Mouse (Mus musculus) ES-E14 (cell line): ENCODE results near the gene Aqp2. TPM values are rescaled to one million over a fixed set of nuclear protein-coding genes. Genes with fewer than 3 reads are reported as not detected.

ENCODE experiments used
- DNase-seq: peaks from one replicate; pipeline ENCODE4 v3.0.0-alpha.2; 2013; ENCODE audit warnings: low read depth, low spot score
- H3K27ac ChIP-seq: 2 replicates; pipeline ENCODE4 v1.5.1; 2012; ENCODE audit warnings: low read depth, mild to moderate bottlenecking, low read length, moderate library complexity, mixed read lengths; ENCODE audit not compliant: poor library complexity, insufficient read depth, severe bottlenecking
- H3K36me3 ChIP-seq: 2 replicates; pipeline ENCODE4 v1.6.1; 2012; ENCODE audit warnings: mild to moderate bottlenecking, low read length, moderate library complexity, mixed read lengths; ENCODE audit not compliant: control insufficient read depth, poor library complexity, insufficient read depth, severe bottlenecking
- H3K4me1 ChIP-seq, 2 experiments: fragments of 150-350 bp in 1 of 2; sonication (generic) in 1 of 2; 2 replicates each; pipeline ENCODE4 v1.6.1; 2012; ENCODE audit warnings: low read length in 2 of 2, mild to moderate bottlenecking in 1 of 2, mixed read lengths in 1 of 2; ENCODE audit not compliant: control insufficient read depth in 2 of 2, insufficient read depth in 2 of 2, poor library complexity in 1 of 2
- H3K4me3 ChIP-seq, 2 experiments: fragments of 150-350 bp in 1 of 2; sonication (generic) in 1 of 2; 2 replicates each; pipeline ENCODE4 v1.5.1; 2012; ENCODE audit warnings: low read length in 2 of 2, low read depth in 1 of 2, mild to moderate bottlenecking in 1 of 2, mixed read lengths in 1 of 2; ENCODE audit not compliant: insufficient read depth in 1 of 2, poor library complexity in 1 of 2, severe bottlenecking in 1 of 2
- H3K9ac ChIP-seq: 2 replicates; pipeline ENCODE4 v1.6.1; 2012; ENCODE audit warnings: low read depth, mild to moderate bottlenecking, low read length, mixed read lengths; ENCODE audit not compliant: poor library complexity, insufficient read depth, severe bottlenecking
- H3K9me3 ChIP-seq: fragments of 150-350 bp; sonication (generic); 2 replicates; pipeline ENCODE4 v1.6.1; 2012; ENCODE audit warnings: low read depth, mild to moderate bottlenecking, low read length; ENCODE audit not compliant: control insufficient read depth, insufficient read depth
- CHD2 ChIP-seq: IDR thresholded peaks from 2 replicates; pipeline ENCODE4 v1.6.1; 2014; ENCODE audit warnings: mild to moderate bottlenecking, low read depth, low read length, inconsistent platforms
- HCFC1 ChIP-seq: IDR thresholded peaks from 2 replicates; pipeline ENCODE4 v1.6.1; 2012; ENCODE audit warnings: low read length, inconsistent platforms, borderline replicate concordance; ENCODE audit not compliant: insufficient read depth
- MAFK ChIP-seq: IDR thresholded peaks from 2 replicates; pipeline ENCODE4 v1.6.1; 2014; ENCODE audit warnings: mild to moderate bottlenecking, low read depth, low read length, inconsistent platforms; ENCODE audit not compliant: insufficient read depth
- ZC3H11A ChIP-seq: IDR thresholded peaks from 2 replicates; pipeline ENCODE4 v1.6.1; 2012; ENCODE audit warnings: low read depth, mild to moderate bottlenecking, inconsistent platforms, low read length, borderline replicate concordance
- ZNF384 ChIP-seq: IDR thresholded peaks from 2 replicates; pipeline ENCODE4 v1.6.1; 2012; ENCODE audit warnings: low read depth, low read length, inconsistent platforms
- in situ Hi-C, 2 experiments: fragments of 600-800 bp; cut with MboI; formaldehyde crosslinking; loops; one replicate each; pipeline ENCODE4 v1.15.1; 2025; ENCODE audit warnings: low sequenced_read_pairs in 2 of 2, inconsistent platforms in 1 of 2; ENCODE audit not compliant: unreplicated experiment in 2 of 2
- total RNA-seq: library from RNA; depleted of rRNA; stranded (reverse); fragments of 300-350 nt; gene quantifications from 2 replicates; pipeline ENCODE4 v1.2.3, GENCODE M21; 2012; rRNA removed

Gene Aqp2
- not detected in 2 replicates for total RNA-seq

DNA sequence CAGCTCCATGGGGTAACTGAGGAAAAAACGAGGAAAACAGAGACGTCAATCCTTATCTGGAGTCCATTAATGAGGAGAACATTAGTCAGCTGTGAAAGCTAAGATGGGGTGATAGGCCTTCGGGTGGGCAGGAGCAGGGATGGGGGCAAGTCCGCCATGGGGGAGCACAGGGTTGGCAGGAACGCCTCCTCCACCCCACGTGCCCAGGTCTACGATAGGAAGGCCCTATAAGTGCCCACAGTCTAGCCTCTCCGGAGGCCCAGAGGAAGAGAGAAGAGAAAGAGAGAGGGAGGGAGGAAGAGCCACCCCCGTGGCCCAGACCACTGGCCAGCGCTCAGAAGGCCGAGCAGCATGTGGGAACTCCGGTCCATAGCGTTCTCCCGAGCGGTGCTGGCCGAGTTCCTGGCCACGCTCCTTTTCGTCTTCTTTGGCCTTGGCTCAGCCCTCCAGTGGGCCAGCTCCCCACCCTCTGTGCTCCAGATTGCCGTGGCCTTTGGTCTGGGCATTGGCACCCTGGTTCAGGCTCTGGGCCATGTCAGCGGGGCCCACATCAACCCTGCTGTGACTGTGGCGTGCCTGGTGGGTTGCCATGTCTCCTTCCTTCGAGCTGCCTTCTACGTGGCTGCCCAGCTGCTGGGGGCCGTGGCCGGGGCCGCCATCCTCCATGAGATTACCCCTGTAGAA is at the start of gene Aqp2:
Gene Aqp2 (plus strand): TSS at position 254 of the 684 bp plus-strand sequence.
- TF ChIP-seq MAFK (no peak), ZC3H11A (no peak), ZNF384 (no peak), HCFC1 (no peak), CHD2 (no peak)
- Histone ChIP-seq H3K36me3 (no peaks in the 10 kb centered on the region), H3K9me3 (no peaks in the 10 kb centered on the region), H3K9ac (no peak within 1 kb of the TSS), H3K27ac (no peak within 1 kb of the TSS), H3K4me1 (peaks cover 3 to 6% of the 10 kb centered on the region in 2 experiments; a peak in 1 of 4 replicates), H3K4me3 (0 out of 4 replicates have a peak within 1 kb of the TSS, but pooled peaks of 1 of the 2 experiments have one; percentile 0)
- DNase-seq = no peak
- in situ Hi-C loops = no loop called here

DNA sequence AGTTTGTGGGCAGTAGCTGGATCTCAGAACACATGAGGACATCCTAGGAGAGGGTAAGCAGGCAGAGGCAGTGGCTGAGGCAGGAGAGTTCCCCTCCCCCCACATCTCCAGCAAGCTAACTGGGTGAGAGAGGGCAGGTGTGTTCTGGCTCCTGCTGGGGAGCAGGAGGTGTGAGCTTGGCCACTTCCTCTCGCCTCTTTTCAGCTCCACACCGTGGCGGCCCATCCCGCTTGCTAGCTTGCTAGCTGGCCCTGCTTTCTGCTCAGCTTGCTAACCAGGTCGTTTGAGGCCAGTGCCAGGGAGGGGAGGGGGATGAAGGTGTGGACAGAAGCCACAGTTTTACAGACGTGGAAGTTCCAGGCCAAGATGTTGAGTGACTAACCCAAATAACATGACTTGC is 47.7 kb upstream of the Aqp2 start:
- DNase-seq = no peak
- H3K4me3 ChIP-seq = no peak overlapping the region
- H3K36me3 ChIP-seq = no peaks in the 10 kb centered on the region
- H3K9ac ChIP-seq = no peak overlapping the region
- in situ Hi-C loops = no loop called here
- TF ChIP-seq ZNF384 (no peak), CHD2 (no peak), HCFC1 (no peak), MAFK (no peak), ZC3H11A (no peak)
- no peak overlapping the region for H3K27ac ChIP-seq
- no peaks in the 10 kb centered on the region for H3K9me3 ChIP-seq
- H3K4me1 ChIP-seq = peaks cover 0 to 12% of the 10 kb centered on the region in 2 experiments; a peak in 2 of 4 replicates

DNA sequence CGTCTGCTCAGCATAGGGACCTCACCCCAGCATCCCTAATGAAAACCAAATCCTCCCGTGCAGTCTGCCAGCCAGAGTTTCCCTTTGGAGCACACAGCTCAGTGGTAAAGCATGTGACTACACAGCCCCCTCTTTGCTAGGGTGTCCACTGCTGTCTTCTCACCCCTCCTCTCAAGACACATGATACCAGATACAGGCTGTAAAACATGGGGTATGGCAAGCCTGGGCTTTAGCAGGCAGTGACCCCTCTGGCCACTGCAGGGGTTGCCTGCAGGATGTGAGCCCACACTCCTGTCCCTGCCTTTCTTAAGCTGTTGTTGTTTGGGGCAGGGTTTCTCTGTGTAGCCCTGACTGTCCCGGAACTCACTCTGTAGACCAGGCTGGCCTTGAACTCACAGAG is 46.8 kb upstream of the Aqp2 start:
- no peak overlapping the region for H3K9ac ChIP-seq
- H3K27ac ChIP-seq = no peak overlapping the region
- H3K4me3 ChIP-seq = no peak overlapping the region
- peaks cover 0 to 12% of the 10 kb centered on the region in 2 experiments; a peak in 2 of 4 replicates for H3K4me1 ChIP-seq
- H3K36me3 ChIP-seq = no peaks in the 10 kb centered on the region
- H3K9me3 ChIP-seq = no peaks in the 10 kb centered on the region
- TF ChIP-seq HCFC1 = no peak
- no peak for TF ChIP-seq ZC3H11A
- TF ChIP-seq ZNF384 = no peak
- TF ChIP-seq CHD2 = no peak
- no peak for TF ChIP-seq MAFK
- in situ Hi-C loops = no loop called here
- no peak for DNase-seq

DNA sequence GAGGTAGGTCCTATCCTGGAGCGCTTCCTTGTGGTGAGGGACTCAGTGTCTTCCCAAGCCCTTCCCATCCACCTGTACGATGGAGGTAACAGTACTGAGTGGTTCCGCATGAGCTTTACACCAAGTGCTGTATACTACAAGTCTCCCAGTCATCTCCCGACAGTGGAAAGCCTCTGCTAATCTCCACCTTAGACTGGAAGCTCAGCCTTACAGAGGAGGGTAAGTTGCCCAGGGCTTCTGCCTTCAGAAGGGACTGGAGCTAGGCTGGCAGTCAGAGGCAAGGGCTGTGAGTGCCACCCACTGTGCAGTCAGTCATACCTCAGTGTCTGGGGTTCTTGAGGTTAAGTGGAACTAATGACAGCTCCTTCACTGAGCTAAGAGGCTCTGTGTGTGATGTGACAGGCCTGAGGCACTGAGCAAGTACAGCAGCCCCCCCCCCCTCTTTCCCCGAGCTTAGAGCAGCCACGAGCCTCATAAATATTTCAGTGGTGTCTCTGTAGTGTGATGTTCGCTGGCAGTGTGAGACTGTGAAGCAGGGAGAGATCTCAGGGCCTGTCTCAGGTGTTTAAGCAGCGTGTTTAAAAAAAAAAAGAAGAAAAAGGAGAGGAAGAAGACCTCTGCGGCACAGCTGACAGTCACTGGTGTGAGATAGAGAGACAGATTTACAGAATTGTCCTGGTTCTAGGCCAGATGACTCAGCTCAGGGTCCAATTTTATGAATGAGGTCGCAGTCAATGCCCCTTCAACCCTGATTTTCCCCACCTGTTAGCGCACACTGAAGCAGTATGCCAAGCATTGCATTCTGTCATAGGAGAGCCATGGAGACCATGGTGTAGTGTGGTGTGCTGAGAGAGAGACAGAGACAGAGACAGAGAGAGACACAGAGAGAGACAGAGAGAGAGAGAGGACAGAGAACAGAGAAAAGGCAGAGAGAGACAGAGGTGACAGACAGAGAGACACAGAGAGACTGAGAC is 41.7 kb upstream of the Aqp2 start:
- H3K9ac ChIP-seq = no peak overlapping the region
- no peaks in the 10 kb centered on the region for H3K36me3 ChIP-seq
- in situ Hi-C loops = no loop called here
- no peak overlapping the region for H3K4me3 ChIP-seq
- H3K4me1 ChIP-seq = no peaks in the 10 kb centered on the region; a peak in 1 of 4 replicates
- H3K27ac ChIP-seq = no peak overlapping the region; the same call in 1 of the 2 replicates
- no peak for DNase-seq
- TF ChIP-seq HCFC1 = no peak
- no peak for TF ChIP-seq ZC3H11A
- no peak for TF ChIP-seq MAFK
- no peak for TF ChIP-seq ZNF384
- no peak for TF ChIP-seq CHD2
- H3K9me3 ChIP-seq = no peaks in the 10 kb centered on the region
